Mouse (Mus musculus): Measurements from ENCODE around the gene Zbbx. TPM values are rescaled to one million over a fixed set of nuclear protein-coding genes. Genes with fewer than 3 reads are reported as not detected.
A peak's percentile ranks its signal among the peaks of the same experiment; 100 is the strongest.

The Zbbx gene
- 0.24 TPM in 1 of 2 replicates, not detected in the other for polyA plus RNA-seq (2016; fragmentation: Nextera tagmentation; extraction: Ambion mirVana)

DNA sequence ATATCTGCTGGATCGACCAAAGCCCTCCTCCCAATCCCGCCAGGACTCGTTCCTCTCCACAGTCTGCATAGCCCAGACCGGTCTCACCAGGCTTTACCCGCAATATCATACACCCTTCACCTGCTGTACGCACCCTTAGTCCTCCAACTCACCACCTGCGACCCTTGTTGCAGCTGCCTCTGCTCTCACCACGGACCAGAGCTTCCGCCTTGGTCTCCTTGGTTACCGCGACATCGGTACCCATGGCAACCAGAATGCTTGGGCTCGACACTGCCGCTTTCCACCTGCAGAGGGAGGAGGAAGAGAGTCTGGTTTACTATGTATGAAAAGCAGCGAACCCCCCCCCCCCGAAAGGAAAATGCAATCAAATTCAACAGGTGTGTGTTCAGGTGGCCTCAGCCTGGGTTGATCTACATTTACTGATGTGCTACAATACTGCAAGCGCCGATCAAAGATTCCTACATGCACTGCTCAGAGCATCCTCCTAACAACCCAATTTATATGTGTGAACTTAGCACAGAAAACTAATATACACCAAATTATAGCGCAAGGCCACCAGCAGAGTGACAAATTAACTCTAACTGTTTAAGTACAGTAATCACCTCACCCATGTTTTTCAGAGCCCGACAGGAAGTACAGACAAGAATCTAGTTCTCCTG, at the start of gene Zbbx:
Gene Zbbx, minus strand, starts transcription at position 197 of the 659 bp plus-strand sequence.
- peak within 1 kb of the TSS; percentile 51 for H3K4me3 ChIP-seq
- 18% methylated on average over 20 of the region's 20 CpGs for WGBS
- H3K27ac ChIP-seq (replicated peaks): no peak within 1 kb of the TSS
- H3K9me3 ChIP-seq: no peaks in the 10 kb centered on the region
- peaks cover 4% of the 10 kb centered on the region; the same call in 1 of the 2 replicates for H3K4me1 ChIP-seq
- DNase-seq (ENCODE audit: low spot score): peak; percentile 81
- no peaks in the 10 kb centered on the region for H3K27me3 ChIP-seq (replicated peaks; ENCODE audit: low read depth, poor library complexity, severe bottlenecking)
- no peaks in the 10 kb centered on the region for H3K36me3 ChIP-seq (replicated peaks)

DNA sequence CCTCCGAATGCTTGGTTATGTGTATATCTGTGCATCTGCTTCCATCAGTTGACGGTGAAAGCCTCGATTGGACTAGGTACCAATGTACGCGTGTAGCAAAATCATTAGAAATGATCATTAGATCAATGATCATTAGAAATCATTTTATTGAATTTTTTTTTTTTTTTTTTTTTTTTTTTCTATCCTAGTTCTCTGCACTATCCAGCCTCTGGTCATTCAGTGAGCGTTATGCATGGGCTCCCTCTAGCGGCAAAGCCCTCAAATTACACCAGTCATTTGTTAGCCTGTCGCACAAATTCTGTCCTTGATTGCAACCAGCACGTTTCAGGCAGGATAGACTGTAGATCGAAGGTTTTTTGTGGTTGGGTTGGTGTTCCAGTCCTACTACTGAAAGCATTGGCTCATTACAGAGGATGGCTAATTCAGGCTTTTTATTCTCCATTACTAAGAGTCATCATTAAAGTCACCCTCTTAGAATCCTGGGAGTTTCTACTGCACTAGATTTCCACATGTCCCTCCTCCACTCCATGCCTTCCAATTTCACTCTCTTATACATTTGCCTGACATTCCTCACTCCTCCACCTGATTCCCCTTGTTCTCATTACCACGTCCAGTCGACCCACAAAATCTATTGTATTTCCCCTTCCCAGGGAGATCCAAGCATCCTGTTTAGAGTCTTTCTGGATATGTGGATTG, 38.1 kb upstream of the Zbbx start:
- Histone ChIP-seq H3K27me3 (replicated peaks; ENCODE audit: low read depth, poor library complexity, severe bottlenecking) (no peaks in the 10 kb centered on the region), H3K27ac (replicated peaks) (no peak overlapping the region), H3K4me1 (no peaks in the 10 kb centered on the region), H3K9me3 (no peaks in the 10 kb centered on the region), H3K4me3 (no peak overlapping the region), H3K36me3 (replicated peaks) (no peaks in the 10 kb centered on the region)
- WGBS: 41% methylated on average over 12 of the region's 12 CpGs
- peak; percentile 63 for DNase-seq (ENCODE audit: low spot score)

DNA sequence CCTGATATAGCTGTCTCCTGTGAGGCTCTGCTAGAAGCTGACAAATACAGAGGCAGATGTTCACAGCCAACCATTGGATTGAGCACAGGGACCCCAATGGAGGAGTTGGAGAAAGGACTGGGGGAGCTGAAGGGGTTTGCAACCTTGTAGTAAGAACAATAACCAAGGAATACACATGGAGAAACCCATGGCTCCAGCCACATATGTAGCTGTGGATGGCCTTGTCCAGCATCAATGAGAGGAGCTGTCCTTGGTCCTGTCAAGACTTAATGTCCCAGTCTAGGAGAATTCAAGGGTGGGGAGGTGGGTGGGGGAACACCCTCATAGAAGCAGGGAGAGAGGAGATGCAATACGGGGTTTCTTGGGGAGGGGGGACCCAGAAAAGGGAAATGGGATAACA, 17.8 kb upstream of the Zbbx start:
- no peak overlapping the region for H3K4me3 ChIP-seq
- no peaks in the 10 kb centered on the region for H3K4me1 ChIP-seq
- no peaks in the 10 kb centered on the region for H3K9me3 ChIP-seq
- H3K27me3 ChIP-seq (replicated peaks; ENCODE audit: low read depth, poor library complexity, severe bottlenecking): no peaks in the 10 kb centered on the region
- DNase-seq (ENCODE audit: low spot score): no peak
- whole genome bisulfite sequencing: 85% methylated on average over 1 of the region's 1 CpGs
- no peak overlapping the region for H3K27ac ChIP-seq (replicated peaks)
- no peaks in the 10 kb centered on the region for H3K36me3 ChIP-seq (replicated peaks)

DNA sequence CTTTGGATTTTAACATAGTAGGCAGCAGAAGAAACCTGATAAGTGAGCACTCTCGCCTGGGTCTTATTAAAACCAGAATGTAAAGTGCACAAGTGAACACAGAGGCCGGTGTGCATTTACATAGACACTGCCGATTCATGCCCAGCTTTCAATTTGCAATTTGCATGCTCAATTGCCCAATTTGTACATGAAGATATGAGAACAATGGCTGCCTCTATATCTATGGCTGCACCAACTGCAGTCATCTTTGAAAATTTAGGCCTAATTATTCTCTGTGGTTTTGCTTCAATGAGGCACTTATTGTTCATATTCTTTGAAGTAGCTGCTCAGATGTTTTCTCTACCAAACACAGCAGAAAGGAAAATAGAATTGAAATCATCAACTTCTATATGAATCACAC, 23.0 kb downstream of the Zbbx start:
- Histone ChIP-seq H3K27ac (replicated peaks) (no peak overlapping the region), H3K36me3 (replicated peaks) (no peaks in the 10 kb centered on the region), H3K4me3 (no peak overlapping the region), H3K27me3 (replicated peaks; ENCODE audit: low read depth, poor library complexity, severe bottlenecking) (no peaks in the 10 kb centered on the region), H3K4me1 (no peaks in the 10 kb centered on the region), H3K9me3 (no peaks in the 10 kb centered on the region)
- WGBS: 40% methylated on average over 3 of the region's 3 CpGs
- no peak for DNase-seq (ENCODE audit: low spot score)

DNA sequence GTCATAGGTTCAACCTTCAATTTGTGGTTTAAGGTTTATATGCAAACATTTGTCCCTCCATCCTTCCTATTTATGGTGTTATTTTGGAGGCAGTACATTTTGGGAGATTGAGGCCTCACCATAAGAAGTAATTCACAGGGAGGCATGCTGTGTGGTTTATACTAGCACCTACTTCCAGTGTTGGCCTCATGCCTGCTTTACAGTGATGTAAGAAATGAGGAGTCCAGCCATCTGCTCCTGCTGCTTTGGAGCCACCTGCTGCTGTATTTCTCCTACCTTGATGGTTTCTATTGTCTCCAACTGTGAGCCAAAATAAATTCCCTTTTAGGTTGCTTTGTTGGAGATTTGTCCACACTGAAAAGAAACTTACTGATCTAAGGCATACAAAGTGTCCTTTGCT, 60.0 kb downstream of the Zbbx start:
- no peak for DNase-seq (ENCODE audit: low spot score)
- no peaks in the 10 kb centered on the region for H3K27me3 ChIP-seq (replicated peaks; ENCODE audit: low read depth, poor library complexity, severe bottlenecking)
- H3K36me3 ChIP-seq (replicated peaks): no peaks in the 10 kb centered on the region
- H3K27ac ChIP-seq (replicated peaks): no peak overlapping the region
- no peaks in the 10 kb centered on the region for H3K9me3 ChIP-seq
- no peaks in the 10 kb centered on the region for H3K4me1 ChIP-seq
- no peak overlapping the region for H3K4me3 ChIP-seq

DNA sequence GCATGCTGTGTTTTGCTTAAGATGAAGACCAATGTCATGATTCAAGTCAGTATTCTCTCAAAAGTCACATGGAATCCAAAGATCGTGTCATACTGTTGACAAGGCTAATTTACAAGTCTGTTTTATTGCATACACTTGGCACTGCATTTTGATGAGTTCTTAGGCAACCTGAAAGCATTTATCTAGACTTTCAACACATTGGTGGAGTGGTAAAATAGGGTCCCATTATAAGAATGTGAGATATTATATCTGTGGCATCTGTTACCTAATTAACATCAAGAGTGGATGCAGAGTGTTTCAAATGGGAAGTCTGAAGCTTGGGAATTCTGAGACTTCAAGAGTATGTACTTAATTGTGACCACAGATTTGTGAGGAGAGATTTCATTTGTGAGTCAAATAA, 79.1 kb downstream of the Zbbx start:
- 86% methylated on average over 1 of the region's 1 CpGs for WGBS
- no peak for DNase-seq (ENCODE audit: low spot score)
- Histone ChIP-seq H3K4me1 (no peaks in the 10 kb centered on the region), H3K4me3 (no peak overlapping the region), H3K27ac (replicated peaks) (no peak overlapping the region), H3K36me3 (replicated peaks) (no peaks in the 10 kb centered on the region), H3K27me3 (replicated peaks; ENCODE audit: low read depth, poor library complexity, severe bottlenecking) (no peaks in the 10 kb centered on the region), H3K9me3 (no peaks in the 10 kb centered on the region)

DNA sequence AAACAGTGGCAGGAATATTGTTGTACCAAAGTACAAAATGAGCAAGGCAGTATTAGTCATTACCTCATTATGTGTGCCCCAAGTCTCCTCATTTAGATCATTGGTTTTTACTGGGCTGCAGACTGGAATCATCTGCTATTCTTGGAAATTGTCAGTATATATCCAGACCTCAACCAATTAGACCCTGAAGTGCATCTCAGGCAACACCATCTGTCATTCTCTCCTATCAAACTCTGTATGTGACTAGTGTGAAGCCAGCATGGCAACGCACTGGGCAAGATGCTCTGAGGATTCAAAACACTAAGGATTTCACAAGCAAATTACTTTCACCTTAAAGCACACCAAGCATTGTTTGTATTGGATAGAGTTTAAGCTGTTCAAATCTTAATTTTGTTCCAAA, 85.9 kb downstream of the Zbbx start:
- Histone ChIP-seq H3K27ac (replicated peaks) (no peak overlapping the region), H3K4me3 (no peak overlapping the region), H3K9me3 (no peaks in the 10 kb centered on the region), H3K4me1 (no peaks in the 10 kb centered on the region), H3K36me3 (replicated peaks) (no peaks in the 10 kb centered on the region), H3K27me3 (replicated peaks; ENCODE audit: low read depth, poor library complexity, severe bottlenecking) (no peaks in the 10 kb centered on the region)
- DNase-seq (ENCODE audit: low spot score): no peak
- WGBS: 85% methylated on average over 1 of the region's 1 CpGs

DNA sequence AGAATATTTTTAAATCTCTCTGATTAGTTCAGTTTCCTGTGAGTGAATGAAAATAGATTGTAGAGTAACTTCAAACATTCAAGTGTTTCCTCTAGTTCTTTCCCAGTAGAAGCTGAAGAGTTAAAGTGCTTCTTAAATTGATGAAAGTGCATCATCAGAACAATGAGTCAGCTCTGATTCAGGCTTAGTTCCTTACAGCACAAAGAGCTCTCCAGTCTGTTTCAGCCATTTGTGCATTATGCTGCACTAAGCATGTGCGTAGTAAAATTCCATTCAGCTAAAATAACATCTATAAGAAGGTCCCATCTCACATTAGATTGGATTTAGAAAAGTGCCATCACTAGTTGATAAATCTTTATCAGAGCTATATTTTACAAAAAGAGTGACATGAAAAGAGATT, 155.1 kb downstream of the Zbbx start:
- Histone ChIP-seq H3K27ac (replicated peaks) (no peak overlapping the region), H3K9me3 (no peaks in the 10 kb centered on the region), H3K27me3 (replicated peaks; ENCODE audit: low read depth, poor library complexity, severe bottlenecking) (no peaks in the 10 kb centered on the region), H3K4me3 (no peak overlapping the region), H3K36me3 (replicated peaks) (no peaks in the 10 kb centered on the region), H3K4me1 (no peaks in the 10 kb centered on the region)
- DNase-seq (ENCODE audit: low spot score): no peak
- 87% methylated on average over 1 of the region's 1 CpGs for WGBS

Other genes with a start within 250 kb of the Zbbx start
- not detected in 2 replicates for gene Serpini2, start 105.0 kb upstream of the Zbbx start, polyA plus RNA-seq (2016; fragmentation: Nextera tagmentation; extraction: Ambion mirVana)

Measured in embryonic facial prominence, embryonic 10.5 days (tissue).